Mouse (Mus musculus): ENCODE measurements around the gene Zfp58.

DNA sequence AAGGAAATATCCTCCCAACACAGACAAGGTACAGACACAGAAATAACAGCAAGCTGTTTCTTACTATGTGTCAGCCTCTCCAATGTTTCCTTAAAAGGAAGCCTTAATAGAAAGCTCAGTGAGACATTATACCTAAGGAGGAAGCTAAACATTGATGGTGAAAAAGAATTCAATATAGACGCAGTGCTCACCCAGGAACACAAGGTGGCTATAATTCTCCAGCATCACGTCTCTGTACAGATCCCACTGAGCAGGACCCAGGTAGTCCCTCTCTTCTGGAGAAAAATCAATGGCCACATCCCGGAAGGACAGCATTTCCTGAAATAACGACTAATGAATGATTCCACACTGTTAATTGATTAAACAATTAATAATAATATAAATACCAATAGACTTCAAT is 18.8 kb downstream of the Zfp58 start:
- TF ChIP-seq CTCF (IDR thresholded peaks at IDR 0.05; ENCODE audit: low read depth, low read length), result no peak
- no peak for TF ChIP-seq POLR2A (IDR thresholded peaks at IDR 0.05; ENCODE audit: extremely low read depth, insufficient read depth, low read length)

All from liver, adult 2 months (tissue).